Mouse (Mus musculus) olfactory bulb, adult 2 months (tissue): ENCODE measurements around the gene Erbb4.

Experiments used
- CTCF ChIP-seq: fragments of 200-500 bp; IDR thresholded peaks from 2 replicates; pipeline ENCODE4 v1.5.1; 2012; ENCODE audit warnings: low read depth, mild to moderate bottlenecking, low read length, moderate library complexity; ENCODE audit not compliant: insufficient read depth
- POLR2A ChIP-seq: fragments of 200-500 bp; IDR thresholded peaks from 2 replicates; pipeline ENCODE4 v1.6.1; 2012; ENCODE audit warnings: mild to moderate bottlenecking, low read depth, low read length, moderate library complexity; ENCODE audit not compliant: insufficient read depth

DNA sequence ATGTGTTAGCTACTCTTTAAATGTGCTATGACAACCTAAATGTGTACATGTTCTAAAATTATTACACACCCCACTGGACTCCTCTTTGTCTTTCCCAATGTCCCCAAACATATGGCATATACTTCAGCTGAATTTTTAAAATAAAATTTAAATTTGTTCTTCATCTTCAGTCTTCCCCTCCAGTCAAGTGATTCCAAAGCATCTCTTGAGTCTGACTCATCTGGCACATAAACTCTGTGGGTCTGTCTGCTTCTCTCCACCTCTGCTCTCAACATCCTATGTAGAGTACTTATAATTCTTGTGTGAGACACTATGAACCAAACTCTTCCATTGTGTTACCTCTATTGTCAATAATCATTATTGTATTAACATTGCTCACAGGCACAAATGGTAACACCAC, 972.9 kb downstream of the Erbb4 start:
- TF ChIP-seq CTCF (no peak), POLR2A (no peak)
